Mouse (Mus musculus): ENCODE data around the gene Ocrl.

The Ocrl gene

GRCm38 (mm10) chrX:47912306-47912792, at the start of gene Ocrl:
Gene Ocrl (plus strand): TSS chrX:47912387.
- DNase-seq (ENCODE audit: extremely low read depth, low read depth, low spot score): no peak

DNA sequence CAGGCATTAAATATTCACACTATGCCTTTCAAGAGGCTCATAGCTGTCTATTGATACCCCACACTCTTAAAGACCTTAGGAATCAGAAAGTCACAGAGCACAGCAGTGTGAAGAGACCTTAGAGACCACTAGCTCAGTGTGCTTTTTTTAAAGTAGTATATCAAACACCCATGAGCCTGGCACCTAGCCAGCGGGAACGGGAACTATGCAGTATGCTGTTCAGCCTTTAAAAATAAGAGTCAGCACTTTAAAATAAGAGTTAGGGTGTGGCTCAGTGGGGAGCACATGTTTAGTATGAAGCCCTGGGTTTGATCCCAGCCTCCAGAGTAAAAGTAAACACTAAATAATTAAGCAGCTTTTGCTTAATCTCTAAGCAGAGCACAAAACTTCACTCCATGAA, 32.1 kb upstream of the Ocrl start:
- DNase-seq (ENCODE audit: extremely low read depth, low read depth, low spot score): no peak

GRCm38 (mm10) chrX:47882813-47883212, 29.4 kb upstream of the Ocrl start:
- no peak for DNase-seq (ENCODE audit: extremely low read depth, low read depth, low spot score)

- no peak for DNase-seq (ENCODE audit: extremely low read depth, low read depth, low spot score)
Observed at GRCm38 (mm10) chrX:47887401-47887800, 24.8 kb upstream of the Ocrl start.

GRCm38 (mm10) chrX:47891243-47891906, 20.8 kb upstream of the Ocrl start:
- no peak for DNase-seq (ENCODE audit: extremely low read depth, low read depth, low spot score)

GRCm38 (mm10) chrX:47891907-47892430, 20.2 kb upstream of the Ocrl start:
- no peak for DNase-seq (ENCODE audit: extremely low read depth, low read depth, low spot score)

DNA sequence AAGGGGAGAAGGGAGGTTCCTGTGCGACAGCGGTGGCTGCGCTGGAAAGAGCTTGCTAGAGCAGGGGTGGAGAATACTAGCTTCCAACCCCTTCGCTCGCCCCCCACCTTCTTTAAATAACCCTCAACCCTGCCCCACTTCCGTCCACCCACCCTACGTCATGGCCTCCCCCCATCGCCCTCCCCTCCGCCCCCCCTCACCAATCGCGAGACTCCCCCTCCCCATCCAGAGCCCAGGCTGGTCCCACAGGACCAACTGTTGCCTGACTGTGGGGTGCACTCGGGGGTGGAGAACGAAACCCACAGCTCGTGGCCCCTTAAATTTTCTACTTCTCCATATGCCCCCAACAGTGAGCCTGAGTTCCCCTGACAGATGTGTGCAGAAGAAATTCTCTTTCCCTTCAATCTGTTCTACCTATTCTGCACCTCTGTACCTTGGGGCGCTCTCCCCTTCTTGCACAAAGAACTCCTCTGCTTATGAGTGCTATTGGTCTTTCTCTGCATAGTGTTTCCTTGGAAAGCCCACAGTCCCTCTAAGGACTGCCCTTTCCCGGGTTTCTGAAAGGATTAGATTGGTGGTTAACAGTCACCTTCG, 19.7 kb upstream of the Ocrl start, which contains the start of gene Smarca1:
Gene Smarca1 (minus strand): TSS at position 544 of the 594 bp plus-strand sequence.
- DNase-seq (ENCODE audit: extremely low read depth, low read depth, low spot score): no peak

DNA sequence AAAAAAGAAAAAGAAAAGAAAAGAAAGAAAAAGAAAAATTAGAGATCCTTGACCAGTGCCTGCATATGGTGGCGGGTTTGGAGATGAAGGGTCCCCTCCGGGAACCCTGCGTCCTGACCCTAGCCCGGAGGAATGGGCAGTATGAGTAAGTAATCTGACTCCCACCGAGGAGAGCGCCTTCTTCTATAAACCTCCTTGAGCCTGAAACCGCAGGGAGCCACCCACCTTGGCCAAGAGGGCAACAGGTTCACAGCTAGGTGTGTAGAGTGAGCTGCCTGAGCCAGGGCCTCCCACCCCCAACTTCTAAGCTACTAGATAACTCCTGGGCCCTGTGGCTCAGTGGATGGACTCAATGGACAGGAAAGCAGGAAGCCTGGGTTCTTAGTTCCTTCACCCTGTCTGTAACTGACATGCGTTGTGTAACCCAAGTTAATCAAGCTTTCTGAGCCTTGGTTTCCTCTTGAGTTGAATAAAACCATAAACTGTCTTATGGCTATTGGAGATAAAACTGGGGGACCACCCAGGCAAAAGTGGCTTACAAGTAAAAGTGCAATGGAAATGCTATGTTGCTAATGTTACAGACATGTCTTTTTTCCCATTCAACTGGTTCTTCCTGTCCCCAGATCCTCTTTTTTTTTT, 836 bp downstream of the Ocrl start:
- DNase-seq (ENCODE audit: extremely low read depth, low read depth, low spot score): no peak

DNA sequence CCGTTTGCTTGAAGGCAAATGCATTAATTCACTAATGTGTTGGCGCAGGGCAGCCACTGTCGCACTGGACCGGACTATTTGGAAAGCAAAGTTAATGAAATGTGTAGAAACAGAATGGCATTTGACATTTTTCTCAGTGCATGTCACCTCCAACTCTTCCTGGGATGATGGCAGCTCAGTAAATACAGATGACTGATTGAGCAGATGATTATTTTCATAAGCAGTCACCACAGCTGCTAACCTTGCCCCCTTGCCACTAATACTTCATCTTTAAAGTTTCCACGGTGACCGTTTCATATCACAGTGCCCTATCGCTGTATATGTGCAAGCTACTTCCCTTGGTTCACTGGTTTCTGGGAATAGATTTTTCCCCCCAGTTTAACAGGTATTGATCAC, 1.4 kb downstream of the Ocrl start:
- DNase-seq (ENCODE audit: extremely low read depth, low read depth, low spot score): no peak

DNA sequence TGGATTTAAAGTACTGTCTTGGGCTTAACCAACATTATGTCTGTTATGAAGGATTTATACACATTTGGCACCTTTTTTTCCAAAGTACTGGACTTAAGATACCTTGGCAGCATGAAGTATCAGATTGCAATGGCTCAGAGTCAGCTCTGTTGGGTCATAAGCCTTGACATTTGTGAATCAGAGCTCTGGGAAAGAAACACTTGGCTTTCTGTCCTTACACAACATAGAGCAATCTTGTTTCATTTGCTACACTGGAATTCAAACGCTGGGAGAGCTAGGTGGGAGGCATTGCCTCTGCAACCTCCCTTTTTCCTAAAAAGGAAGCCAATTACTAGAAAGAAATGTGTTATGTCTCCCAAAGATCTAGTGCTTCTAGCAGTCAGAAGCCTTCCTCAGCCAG, 4.6 kb downstream of the Ocrl start:
- DNase-seq (ENCODE audit: extremely low read depth, low read depth, low spot score): no peak

DNA sequence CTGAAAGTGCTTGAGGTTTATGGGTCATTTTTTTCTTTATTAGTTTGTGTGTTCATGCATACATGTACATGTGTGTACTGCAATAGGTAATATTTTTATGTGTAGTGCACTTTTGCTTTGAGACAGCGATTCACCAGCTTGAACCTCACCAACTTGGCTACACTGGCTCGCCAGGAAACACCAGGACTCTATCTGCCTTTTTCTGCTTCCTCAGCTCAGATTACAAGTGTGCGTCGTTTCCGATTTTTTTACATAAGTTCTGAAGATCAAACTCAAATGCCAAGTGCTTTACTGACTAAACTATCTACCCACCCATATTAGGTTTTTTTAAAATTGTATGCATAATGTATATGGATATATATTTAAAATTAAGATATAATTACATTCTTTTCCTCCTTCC, 8.4 kb downstream of the Ocrl start:
- DNase-seq (ENCODE audit: extremely low read depth, low read depth, low spot score): no peak

DNA sequence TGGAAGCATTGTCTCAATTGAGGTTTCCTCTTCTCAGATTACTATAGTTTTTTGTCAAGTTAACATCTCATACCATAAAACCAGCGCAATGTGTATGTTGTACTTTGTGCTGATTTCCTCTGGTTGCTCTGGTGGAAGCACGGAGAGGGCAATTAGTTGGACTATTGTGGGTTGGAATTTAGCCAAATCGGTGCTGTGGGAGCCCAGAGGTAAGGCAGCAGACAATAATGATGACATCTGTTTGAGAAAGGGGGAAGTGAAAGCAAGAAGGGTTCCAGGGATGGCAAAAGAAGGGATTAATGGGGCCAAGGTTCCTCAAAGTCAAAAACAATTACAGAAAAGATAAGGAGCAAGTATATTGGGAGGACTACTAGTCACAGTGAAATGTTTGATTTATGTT, 15.8 kb downstream of the Ocrl start:
- DNase-seq (ENCODE audit: extremely low read depth, low read depth, low spot score): no peak

GRCm38 (mm10) chrX:47930449-47930848, 18.3 kb downstream of the Ocrl start:
- no peak for DNase-seq (ENCODE audit: extremely low read depth, low read depth, low spot score)

- no peak for DNase-seq (ENCODE audit: extremely low read depth, low read depth, low spot score)
Observed at GRCm38 (mm10) chrX:47934352-47934751, 22.2 kb downstream of the Ocrl start.

- no peak for DNase-seq (ENCODE audit: extremely low read depth, low read depth, low spot score)
Observed at GRCm38 (mm10) chrX:47936885-47937284, 24.7 kb downstream of the Ocrl start.

DNA sequence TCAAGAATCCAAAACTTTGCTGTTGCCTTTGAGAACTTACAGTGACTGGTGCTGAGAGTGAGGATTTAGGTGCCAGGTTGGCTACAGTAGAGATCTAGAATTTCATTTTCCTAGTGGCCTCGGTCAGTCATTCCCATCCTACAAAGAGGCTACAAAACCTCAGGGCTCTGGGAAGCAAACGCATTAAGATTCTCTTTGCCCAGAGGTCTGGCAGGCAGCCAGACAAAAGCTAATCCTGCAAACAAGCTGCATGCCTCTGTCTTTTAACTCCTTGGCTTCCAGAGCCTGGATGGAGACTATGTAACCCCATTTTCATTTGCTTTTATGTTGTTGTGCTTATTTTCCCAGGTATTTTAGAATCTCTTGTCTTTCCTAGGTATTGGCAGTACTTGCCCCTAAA, 25.6 kb downstream of the Ocrl start:
- DNase-seq (ENCODE audit: extremely low read depth, low read depth, low spot score): no peak

DNA sequence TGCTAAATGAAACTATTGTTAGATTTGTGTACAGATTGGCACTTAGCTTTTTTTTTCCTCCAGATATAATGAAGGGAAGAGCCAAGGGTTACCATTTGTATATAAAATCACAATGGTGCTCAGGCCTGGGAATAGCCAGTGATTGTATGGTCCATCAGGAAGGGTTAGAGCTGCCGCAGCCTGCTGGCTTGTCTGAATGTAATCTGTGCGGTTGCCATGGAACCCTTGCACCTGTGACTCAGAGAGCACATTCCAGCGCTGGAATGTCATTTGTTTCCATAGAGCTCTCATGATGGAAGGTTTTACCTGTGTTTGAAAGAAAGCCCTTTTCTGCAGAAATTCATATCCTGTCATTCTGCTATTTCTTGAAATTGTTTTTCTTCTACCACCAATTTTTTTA, 37.5 kb downstream of the Ocrl start:
- no peak for DNase-seq (ENCODE audit: extremely low read depth, low read depth, low spot score)

DNA sequence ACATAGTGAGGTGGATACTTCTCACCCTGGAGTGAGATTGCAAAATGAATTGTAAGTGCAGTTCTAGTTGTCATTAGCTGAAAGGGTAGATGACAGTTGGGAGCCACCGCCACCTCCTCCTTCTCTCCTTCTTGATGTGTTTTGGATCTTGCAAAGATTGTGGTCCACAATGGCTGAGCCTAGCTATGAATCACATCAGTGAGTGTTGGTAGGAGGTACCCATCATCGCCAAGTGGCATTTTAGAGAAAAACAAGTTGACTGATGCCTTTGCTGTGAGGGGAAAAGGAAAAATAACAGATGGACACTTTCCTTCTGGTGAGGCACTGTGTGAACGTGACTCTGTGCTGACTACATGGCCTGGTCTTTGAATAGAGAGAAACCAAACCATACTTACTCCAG, 50.4 kb downstream of the Ocrl start:
- no peak for DNase-seq (ENCODE audit: extremely low read depth, low read depth, low spot score)

DNA sequence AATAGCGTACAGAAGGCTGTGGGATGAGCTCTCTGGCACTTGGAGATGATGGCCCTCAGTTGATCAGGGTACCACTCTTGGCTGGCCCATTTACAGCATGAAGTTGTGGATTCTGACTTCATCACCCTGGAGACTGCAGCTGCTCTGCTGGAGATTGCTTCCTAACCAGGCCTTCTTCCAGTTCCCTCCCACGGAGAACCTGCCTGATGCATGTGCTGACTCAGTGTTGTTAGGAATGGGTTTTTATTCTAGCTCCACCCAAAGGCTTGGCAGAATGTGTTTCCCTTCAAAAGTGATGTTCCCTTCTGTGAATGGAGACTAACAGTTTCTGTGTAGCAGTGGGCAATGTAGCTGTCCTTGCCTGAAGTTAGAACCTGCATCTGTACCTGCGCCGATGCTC, 58.2 kb downstream of the Ocrl start:
- DNase-seq (ENCODE audit: extremely low read depth, low read depth, low spot score): no peak

DNA sequence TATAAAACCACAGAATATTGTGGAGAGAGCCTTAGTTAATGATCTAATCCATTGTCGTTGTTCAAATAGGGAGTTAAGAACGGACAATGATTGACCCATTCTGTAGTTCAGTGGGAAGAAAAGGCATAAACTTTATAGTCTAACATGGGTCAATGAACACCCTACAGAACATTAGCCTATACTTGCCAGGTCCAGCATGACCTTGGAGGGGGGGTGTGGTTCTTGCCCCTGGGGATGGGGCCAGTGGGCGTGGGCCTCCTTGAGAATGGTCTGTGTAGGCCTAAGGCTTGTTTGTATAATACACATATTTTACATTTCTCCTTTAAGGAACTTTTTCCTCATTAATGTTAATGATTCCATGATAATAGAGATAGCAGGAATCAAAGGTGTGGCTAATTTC, 58.7 kb downstream of the Ocrl start:
- DNase-seq (ENCODE audit: extremely low read depth, low read depth, low spot score): no peak

DNA sequence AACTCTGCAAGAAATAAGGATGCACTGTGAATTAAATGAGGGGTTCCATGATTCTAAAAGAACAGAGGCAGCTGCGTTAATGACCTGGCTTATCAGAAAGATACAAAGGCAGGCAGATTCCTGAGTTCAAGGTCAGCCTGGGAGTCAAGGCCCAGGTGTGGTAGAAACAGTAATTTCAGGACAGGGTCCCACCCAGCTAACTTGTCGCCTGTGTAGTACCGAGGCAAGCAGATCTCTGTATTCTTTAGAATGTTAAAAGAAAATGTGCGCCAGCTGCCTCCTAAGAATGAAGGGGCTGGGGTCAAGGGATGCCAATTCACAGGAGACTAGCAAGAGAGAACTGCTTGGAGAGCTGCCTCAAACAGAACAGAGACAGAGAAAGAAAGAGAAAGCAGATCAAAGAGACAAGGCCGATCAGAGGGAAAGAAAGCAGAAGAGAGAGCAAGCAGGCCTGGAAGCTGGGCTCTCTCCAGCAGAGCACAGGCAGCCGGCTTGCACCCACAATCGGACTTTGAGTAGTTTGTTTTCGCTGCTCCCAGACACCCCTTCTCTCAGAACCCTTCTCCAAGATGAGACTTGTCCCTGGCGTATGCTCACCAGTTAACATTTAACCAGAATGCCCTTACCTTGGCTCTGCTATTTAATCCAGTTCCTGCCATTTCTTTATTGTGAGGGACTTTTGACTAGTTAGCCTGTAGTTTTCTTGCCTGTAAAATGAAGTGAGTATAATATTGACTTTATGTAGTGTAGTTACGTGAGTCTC, 59.4 kb downstream of the Ocrl start:
- DNase-seq (ENCODE audit: extremely low read depth, low read depth, low spot score): no peak
